Mouse (Mus musculus): ENCODE results near the gene Slc2a13.

The Slc2a13 gene

DNA sequence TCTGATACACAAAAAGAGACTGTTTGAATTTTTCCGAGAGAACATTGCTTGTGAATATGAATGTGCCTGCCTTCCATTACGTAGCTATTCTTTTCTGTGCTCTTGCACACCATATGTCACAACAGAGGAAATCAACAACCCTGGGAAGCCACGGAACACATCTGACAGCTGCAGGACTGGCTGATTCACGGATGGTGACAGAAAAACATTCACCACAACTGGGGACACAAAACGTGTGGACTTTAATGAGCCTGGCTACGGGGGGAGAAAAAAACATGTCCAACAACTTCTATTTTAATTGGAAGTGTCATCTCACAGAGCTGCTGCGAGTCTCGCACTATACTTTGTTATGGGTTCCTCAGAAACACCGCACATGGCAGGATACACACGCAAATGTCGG is 196.0 kb downstream of the Slc2a13 start:
- DNase-seq (ENCODE audit: low read depth, low spot score), result no peak

DNA sequence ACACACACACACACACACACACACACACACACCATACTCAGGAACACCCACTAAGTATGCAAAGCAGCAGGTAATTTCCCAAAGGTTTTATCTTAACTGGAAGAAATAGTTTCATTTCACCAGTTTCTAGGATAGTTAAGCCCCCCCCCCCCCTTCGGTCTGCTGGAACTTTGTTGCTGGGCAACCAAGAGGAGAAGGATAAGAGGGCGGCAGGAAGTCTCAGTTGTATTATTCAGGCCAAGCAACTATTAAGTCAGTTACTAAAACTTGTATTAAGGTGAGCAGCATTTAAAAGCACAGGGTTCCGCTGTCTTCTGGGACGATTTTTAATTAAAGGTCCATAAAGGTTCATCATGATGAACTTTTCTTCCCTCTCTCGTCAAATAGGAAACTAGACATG is 198.6 kb downstream of the Slc2a13 start:
- no peak for DNase-seq (ENCODE audit: low read depth, low spot score)

DNA sequence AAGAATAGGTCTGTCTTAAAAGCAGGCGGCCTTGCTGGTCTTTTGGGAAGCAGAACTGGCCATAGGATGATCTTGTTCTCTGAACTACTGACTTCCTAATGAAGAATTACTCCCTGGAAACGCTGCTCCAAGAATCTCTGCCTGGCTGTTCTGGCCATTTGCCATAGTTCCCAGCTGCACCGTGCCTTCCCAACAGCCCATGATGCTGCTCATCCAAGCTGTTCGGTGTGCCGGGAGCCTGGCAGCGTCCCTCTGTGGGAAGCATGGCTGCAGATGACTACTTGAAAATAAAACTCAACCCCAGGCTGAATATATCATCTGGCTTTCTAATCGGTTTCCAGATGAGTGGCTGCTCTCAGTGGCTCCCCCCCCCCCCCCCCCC is 199.9 kb downstream of the Slc2a13 start:
- no peak for DNase-seq (ENCODE audit: low read depth, low spot score)

DNA sequence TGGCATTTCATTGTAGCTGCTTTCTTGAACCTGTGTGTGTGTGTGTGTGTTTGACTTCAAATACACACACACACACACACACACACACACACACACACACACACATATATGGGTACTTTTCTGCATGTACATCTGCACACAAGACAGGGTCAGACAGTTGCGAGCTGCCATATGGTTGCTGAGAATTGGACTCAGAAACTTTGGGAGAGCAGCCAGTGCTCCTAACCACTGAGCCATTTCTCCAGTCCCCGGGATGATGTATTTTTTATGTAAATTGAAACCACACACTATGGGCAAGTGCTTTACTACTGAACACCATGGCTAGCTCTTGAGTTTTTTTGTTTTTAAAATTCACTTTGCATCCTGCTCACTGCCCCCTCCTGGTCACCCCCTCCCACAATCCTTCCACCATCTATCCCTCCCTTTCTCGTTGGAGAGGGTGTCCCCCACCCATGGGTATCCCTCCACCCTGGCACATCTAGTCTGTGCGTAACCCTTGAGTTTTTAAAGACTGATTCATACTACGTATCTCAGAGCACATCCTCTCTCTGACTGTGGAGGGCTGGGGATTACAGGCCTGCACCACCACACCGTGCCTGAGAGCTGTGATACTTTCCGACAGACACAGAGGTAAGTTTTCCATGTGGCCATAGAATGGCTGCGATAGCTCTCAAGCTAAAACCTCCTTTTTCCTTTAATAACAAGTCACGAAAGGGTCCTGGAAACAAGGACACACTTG is 200.4 kb downstream of the Slc2a13 start:
- DNase-seq (ENCODE audit: low read depth, low spot score), result no peak

DNA sequence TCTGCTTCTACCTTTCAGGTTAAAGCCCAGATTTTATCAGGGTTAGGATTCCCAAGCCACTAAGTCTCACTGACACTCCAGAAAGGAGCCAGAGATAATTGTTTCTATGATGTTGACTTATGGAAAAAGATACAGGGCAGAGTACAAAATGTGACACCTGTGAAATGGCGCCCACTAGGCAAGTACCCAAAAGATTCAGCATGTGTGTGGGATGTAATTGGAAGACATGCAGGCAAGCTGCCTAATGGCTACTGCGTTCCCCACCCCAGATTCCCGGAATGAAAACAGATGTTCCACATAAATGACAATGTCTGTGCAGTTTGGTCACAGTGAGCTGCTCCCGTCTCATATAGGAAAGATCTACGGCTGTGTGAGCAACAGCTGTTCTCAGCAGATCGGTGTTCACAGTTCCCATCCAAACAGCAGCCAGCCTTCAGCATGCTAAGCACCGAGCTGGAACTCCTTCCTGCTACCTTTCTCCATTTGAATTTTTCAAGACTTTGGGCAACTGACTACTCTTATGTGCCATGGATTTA is 201.1 kb downstream of the Slc2a13 start:
- no peak for DNase-seq (ENCODE audit: low read depth, low spot score)

DNA sequence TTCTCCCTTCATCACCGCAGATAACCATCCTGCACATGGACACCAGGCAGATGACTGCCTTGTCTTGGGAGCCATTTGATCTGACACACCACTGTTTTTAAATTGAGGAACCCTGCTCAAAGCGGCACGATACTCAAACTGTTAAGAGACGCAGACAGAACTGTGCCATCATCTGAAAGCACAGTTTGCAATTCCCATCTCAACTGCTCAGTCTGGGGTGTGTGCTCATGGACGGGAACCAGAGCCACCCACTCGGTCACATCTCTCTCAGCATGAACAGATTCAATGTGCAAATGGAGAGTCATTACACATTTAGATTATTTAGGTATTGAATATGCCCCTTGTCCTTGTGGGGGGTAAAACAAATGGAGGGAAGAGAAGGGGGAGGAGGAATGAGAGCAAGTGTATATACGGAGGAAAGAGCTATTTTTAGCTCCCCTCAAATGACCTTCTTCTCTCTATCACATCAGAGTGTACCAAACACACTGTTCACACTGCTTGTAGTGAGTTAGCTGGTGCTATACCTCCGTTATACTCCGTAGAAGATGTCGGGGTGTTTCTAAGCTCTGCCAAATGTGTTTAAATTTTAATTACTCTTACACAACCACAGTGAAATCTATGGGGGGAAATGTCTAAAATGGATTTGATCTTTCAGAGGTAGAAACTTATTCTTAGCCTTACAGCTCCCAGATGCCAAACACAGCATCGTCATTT is 203.2 kb downstream of the Slc2a13 start:
- DNase-seq (ENCODE audit: low read depth, low spot score), result no peak

DNA sequence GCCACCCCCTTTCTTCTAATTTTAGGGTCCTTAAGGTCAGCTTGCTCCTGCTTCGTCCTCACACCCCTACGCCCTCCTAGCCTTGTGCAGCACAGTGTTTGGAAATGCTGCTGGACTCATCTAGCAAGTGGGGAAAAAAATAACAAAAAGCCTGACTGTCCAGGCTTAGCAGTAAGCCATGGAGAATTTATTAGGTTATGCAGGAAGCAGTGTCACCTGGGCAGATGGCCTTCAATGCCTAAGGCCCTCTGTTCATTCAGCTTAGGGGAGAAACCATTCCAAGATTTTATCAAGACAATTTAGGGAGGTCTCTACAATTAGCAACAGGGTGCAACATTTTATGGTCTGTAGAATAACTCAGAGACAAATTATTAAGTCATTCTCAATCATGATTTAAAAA is 212.6 kb downstream of the Slc2a13 start:
- no peak for DNase-seq (ENCODE audit: low read depth, low spot score)

DNA sequence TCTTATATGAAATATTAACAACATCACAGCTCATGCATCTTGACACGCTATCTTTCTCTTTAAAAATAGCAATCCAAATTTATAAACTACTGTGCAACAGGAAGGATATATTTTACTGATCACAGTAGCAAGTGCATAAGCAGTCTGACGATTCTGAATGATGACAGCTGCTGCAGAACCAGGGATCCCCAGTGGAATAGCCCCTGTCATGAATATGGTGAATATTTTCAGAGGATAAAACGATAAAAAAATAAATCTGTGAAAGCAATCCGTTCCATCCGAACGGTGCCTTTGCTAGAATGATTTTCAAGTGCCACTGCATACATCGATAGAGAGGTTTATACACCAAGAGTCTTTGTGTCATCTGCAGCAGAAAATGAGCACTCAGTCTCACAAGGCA is 222.1 kb downstream of the Slc2a13 start:
- no peak for DNase-seq (ENCODE audit: low read depth, low spot score)

DNA sequence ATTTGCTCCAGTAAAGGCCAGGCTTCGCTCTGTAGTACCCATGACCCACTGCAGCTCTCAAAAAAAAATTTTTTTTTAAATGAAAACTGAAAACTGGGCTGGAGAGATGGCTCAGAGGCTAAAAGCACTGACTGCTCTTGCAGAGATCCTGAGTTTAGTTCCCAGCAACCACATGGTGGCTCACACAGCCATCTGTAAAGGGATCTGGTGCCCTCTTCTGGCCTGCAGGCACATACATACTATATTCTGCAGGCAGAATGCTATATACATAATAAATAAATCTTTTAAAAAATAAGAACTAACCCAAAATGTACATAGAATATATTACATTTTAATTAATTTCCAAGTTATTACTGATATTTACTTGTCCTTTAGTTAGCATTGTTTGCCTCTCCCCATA is 234.7 kb downstream of the Slc2a13 start:
- DNase-seq (ENCODE audit: low read depth, low spot score), result no peak

DNA sequence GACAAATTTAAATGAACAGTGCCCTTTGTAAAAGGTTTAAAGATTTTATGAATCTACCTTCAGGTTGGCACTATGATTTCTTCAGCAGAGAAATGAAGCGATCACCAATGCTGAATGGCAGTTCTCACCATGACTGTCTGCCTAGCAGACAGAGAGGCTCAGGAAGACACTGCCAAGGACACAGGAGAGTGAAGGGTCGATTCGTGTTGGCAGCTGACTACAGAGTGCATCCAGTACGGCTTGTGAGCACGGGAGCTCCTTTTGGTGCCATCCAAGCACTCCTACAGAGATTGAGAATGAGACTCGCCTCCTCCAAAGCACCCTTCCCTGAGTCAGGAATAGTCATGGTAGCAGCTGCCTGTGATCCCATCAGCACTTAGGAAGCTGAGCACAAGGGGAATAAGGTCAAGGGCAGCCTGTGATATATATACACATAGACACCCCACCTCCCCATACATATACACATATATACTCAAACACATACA is 238.6 kb downstream of the Slc2a13 start:
- no peak for DNase-seq (ENCODE audit: low read depth, low spot score)

DNA sequence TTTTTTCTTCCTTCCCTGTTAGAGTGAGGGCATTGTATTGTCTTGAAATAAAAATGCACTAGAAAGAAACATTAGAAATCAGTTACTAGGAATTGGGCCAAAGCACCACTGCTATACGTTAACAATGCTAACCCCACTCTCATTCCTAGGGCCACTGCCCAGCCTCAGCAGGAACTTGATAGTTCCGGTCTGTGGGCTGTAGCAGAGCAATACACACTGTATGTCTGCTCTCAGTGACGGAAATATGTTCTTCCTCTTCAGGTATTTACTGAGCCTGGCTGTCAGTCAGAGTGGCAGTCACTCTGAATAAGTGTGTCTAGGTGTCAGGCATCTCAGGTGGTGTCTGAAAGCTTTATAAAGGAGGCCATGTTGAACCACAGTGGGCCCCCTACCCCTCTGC is 245.3 kb downstream of the Slc2a13 start:
- no peak for DNase-seq (ENCODE audit: low read depth, low spot score)

DNA sequence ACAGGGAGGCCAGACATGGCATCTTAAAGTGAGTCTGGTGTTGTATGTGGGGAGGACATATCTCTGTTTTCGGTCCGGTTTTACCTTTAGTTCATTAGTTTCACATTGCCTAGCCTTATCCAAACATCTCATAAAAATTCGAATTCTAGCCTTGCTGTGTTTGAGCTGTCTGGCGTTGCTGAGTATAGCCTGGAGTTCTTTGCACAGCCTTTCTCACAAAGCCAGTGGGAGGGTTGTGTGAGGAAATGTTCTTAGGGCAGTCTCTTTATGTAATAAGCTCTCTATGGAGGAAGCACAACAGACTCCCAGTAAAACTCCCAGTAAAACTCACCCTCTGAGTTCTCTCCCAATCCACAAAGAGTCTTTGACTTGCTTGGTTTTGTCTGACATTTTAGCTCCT is 246.0 kb downstream of the Slc2a13 start:
- no peak for DNase-seq (ENCODE audit: low read depth, low spot score)

DNA sequence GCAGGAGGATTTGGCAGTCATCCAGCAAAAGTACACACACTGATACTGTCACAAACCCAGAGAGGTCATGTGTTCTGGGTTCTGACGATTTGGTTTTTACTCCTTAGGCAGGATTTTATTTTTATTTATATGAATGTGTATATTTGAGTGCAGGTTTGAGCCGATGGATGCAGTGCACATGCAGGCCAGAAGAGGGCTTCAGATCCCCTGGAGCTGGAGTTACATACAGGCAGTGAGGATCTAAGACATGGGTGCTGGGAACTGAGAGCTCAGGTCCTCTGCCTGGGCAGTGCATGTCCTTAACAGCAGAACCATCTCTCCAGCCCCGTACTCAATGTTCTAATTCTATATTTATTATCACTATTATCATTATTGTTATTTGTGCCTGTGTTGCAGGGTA is 253.7 kb downstream of the Slc2a13 start:
- DNase-seq (ENCODE audit: low read depth, low spot score), result no peak

DNA sequence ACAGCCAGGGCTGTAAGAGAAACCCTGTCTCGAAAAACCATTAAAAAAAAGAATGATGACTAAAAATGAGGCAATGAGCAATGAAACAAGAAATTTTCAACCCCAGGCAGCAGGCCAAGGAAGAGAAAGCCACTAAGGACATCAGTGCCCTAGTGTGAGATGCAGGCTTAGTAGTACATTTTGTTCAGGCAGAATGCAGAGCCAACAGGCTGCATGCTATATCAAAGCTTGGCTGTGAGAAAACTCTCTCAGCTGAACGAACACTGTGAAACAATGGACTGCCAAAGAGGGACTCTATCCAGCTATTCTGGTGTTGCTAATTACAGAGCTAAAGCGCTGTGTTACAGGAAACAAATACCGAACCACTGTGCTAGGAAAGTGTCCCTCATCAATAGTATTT is 256.1 kb downstream of the Slc2a13 start:
- DNase-seq (ENCODE audit: low read depth, low spot score), result no peak

DNA sequence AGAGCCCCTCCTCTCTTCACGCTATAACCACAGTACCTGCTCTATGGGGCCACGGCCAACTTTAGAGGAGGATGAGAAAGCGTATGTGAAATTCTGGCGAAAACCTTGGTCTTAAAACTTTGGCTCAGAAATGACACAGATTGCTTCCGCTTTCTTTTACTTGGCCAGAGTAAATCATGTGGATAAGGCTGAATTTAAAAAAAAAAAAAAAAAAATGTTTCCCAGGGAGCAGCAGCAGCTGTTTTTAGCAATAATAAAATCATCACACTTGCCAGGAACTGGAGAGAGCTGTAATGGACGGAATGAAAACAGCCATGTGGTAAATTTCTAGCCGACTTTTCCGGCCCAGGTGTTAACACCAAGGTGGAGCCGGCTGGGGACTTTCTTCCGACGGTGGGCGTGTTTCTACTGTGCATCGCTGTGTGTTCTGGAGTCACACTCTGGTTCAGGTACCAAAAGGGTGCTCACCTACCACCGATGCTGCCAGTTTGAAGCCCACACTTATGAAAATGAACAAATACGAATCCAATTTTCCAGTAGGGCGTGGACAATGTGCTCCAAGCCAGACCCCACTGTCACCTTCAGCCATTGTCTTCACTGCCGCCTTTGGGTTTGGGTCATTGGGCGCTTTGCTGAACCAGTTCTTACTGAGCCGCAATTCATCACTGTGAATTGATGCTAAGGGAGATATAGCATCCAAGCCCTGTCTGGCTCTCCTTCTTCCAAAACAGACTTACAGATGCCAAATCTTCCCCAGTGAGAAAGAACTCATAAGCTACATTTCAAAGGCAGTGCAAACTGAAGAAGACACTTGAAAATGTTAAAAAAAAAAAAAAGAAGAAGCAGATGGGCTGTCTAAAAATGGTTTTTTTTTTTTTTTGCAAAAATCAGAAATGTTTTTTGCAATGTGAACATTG is 258.4 kb downstream of the Slc2a13 start:
- DNase-seq (ENCODE audit: low read depth, low spot score), result no peak

DNA sequence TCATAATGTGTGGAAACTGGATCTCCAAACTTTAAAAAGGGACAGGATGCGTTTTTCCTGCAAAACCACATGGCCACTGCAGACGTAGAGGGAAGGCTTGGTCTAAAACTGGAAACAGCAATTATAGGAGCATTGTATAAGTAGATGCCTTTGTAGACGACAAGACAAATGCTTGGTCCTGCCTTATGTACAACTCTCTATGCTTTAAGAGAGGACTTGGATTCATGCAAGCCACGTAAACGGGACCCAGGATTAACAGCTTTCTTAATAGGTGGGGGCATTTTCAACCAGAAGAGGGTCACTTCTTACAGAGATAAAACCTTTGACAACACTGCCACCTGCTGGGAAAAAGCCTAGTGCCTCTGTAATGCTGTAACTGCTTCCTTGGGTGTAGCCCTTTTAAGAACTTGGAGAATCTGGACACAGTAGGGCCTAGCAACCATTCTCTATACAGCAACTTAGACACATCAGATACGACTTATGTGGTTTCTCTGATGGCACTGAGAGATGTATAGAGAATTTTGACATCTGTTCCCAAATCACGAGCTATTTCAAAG is 268.7 kb downstream of the Slc2a13 start:
- no peak for DNase-seq (ENCODE audit: low read depth, low spot score)

DNA sequence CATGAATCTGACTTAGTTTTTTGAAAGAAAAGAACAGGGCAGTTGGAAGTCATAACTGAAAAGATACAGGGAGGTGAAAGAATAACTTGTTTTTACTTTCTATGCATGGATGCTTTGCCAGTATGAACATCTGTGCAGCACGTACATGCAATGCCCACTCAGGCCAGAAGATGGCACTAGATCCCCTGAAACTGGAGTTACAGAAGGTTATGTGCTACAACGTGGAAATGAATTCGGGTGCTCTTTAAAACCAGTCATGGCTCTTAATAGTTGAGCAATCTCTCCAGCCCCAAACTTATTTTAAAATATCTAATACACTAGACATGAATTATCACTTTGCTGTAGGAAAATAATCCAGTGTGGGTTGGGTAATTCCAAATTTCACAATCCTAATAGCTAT is 271.7 kb downstream of the Slc2a13 start:
- no peak for DNase-seq (ENCODE audit: low read depth, low spot score)

DNA sequence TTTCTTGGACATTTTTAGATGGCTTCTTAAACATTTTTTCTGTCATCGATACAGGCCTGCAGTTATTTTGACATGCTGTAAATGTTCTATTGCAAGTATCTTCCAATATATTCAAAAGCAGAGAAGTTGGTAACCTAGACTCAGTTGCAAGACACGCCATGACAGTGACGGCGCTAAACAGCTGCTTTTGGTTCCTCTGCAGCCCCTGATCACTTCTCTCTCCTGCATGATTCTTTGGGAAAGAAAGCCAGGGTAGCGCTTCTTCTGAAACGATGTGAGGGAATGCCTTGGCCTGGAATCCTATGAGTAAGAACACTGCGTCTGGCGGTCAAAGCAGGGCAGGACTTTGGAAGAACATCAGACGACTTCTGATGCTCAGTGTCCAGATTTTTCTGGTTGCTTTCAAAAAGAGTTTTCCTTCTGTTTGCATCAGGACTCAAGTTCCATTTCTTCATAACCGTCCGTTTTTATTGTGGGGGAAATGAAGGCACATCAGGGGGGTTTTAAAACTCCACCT is 273.7 kb downstream of the Slc2a13 start:
- no peak for DNase-seq (ENCODE audit: low read depth, low spot score)

DNA sequence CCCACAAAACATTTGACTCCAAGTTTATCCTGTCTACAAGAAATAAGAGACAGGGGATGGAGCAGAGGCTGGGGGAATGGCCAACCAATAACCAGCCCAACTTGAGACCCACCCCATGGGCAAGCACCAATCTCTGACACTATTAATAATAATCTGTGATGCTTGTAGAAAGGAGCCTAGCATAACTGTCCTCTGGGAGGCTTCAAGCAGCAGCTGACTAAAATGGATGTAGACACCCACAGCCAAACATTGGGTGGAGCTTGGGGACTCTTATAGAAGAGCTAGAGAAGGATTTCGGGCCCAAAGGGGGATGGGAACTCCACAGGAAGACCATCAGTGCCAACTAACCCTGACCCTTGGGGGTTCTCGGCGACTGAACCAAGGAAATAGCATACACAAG is 289.6 kb downstream of the Slc2a13 start:
- DNase-seq (ENCODE audit: low read depth, low spot score), result no peak

DNA sequence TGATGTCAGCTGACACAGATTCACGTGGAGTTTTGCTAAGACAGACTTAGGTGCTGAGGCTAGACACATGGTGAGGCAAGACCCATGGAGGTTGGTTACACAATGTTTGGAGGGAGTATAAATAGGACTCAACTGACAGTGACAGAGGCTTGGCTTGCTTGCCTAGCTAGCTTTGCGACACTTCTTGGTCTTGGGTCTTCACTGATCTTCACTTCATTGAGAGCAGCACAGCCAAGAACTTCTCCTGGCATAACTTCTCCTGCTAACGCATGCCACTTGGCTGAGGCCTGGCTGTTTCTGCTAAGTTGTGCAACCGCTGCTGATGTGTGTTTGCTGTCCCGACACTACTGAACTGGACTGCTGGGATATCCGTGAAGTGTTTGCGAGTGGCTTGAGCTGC is 290.2 kb downstream of the Slc2a13 start:
- DNase-seq (ENCODE audit: low read depth, low spot score), result no peak

DNA sequence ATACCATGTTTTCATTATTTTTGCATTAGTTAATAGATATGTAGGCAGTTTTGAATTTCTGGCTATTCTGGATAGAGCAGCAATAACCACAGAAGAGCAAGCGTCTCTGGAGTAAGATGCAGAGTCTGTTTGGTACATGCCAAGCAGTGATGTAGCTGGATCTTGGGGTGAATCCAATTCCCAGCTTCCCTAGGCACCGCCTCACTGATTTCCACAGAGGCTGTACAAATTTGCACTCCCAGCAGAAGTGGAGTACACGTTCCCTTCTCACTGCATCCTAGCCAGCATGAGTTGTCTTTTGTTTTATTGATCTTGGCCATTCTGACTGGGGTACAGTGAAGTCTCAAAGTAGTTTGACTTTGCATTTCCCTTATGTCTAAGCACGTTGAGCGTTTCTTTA is 291.5 kb downstream of the Slc2a13 start:
- no peak for DNase-seq (ENCODE audit: low read depth, low spot score)
